Mouse (Mus musculus): ENCODE measurements at regions not wholly inside any gene's neighbourhood (a gene's known extent, or its start where the extent isn't known, plus 50 kb on each side); places are given as distances from the start of the nearest gene placed in this dataset.

DNA sequence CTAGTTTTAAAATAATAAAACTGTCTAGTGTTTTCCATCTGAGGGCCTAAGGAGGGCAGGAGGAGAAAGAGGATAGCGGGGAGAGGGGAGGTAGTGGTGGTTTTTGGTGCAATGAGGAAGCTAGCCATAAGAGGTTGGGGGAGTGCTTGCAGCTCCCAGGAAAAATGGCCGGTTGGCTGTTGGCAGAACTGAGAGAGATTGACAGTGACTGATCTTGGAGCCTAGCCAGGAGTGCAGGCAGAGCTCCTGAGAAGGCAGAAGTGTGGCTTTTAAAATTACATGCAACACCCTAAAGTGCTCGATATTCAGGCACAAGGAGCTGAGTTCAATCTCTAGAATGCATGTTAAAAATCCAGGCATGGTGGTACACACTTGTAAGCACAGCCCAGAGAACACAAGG is 938.3 kb upstream of the 2610301B20Rik start:
- DNase-seq (ENCODE audit: low spot score in 2 of 2) = no peak

DNA sequence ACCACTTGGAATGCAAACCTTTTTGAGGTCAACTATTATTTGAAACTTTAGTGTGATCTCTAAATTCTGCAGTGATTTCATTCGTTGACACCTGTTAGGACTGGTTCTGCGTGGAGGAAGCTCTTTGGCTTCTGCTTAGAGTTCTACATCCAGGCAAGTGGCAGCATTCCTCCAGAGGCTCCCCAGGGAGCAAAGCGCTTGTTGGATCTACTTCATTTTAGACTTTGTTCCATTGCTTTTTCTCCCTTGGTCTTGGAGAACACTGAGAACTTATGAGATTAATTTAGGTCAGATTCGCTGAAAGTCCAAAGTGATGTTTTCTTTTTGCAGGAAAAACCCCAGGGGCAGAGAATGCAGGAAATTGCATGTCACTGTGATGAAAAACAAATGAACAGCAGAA is 922.9 kb upstream of the 2610301B20Rik start:
- no peak for DNase-seq (ENCODE audit: low spot score in 2 of 2)

DNA sequence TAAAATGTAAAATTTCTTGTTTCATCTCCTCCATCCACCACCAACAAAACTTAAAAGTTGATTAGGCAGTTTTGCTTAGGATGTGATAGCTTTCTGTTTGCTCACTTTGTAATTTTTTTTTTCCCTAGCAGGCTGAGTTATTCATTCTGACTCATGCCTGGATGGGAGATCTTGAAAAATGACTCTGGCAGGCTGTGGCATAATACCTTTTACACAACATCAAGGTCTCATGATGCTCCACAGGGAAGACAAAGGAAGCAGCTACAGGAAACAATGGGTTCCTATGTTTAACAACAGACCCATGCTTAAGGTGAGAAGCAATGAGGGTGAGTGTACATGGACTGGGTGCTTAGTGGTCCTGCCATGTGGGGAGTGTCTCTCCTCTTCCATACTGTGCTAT is 899.7 kb upstream of the 2610301B20Rik start:
- no peak for DNase-seq (ENCODE audit: low spot score in 2 of 2)

DNA sequence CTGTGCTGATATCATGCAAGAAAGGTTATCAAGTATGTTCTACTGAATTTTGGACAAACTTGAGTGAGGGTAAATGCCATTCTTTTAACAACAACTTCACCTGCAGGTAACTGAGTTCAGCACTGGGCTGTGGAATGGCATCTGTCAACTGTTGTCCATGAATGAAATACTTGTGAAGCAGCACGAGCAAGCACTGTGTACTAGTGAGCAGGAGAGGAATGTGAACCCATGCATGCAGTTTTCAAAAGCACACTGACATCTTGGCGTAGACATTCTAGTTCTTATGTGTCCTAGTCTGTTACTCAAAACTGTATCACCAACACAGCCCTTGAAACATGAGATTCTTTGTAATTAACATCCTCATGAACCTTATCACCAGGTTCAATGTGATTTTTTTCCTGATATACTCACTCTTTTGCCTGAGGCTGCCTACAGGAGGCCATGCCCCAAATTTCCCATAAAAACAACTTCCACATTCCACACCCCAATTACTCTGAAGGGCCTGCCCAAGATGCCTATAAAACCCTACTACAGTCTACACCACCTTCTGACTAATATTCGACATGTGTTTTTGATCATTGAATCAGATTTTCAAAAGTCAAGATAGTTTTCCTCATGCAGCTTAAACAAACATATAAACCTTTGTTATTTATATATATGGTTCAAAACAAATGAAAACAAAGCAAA is 892.8 kb upstream of the 2610301B20Rik start:
- no peak for DNase-seq (ENCODE audit: low spot score in 2 of 2)

DNA sequence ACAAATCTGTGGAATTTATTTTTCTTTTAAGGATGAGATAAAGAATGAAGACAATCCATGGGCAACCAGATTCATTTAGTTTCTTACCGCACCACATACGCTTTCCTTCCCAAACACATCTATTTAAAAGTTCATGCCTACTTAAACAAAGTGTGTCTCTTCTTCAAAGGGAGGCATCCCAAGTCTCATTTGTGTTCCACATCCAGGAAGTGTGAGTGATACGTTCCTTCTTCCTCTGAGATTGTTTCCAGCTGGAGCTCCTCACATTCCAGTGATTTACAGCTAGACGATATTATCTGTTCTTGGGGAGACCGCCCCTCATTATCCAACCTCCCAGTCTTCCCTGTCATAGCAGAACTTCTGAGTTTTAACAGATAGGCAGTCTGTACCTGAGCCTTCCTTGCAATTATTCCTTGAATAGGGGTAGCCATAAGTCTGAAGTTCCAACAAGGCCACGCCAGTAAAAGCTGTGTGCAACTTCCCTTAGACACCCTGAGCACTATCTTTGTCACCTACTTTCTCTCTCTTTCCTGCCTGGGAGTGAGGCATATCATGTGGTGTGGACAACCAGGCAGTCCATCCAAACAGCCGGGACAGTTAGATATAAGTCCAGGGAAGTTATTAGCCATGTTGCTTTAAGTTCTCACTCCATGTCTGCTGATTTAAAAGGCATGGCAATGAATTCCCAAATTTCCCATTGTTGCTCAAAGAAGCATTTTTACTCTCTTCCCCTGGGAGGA is 891.3 kb upstream of the 2610301B20Rik start:
- no peak for DNase-seq (ENCODE audit: low spot score in 2 of 2)

DNA sequence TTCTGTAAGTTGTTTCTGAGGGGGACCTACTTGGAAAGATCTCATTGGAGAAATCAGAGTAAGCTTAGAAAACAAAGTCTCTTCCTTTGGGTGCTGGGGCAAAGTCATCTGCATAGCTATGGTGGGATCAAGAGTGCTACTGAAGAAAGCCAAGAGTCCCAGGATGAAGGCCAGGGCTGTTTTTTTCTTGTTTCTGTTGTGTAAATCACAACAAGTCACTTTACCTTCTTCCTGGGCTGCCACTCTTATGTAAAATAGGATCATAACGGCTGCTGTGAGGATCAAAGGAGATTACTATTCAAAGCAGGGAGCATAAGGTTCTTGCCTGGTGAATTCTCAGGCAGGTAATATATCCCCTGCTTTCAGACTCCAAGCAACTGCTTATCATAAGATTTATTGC is 880.4 kb upstream of the 2610301B20Rik start:
- DNase-seq (ENCODE audit: low spot score in 2 of 2) = no peak

DNA sequence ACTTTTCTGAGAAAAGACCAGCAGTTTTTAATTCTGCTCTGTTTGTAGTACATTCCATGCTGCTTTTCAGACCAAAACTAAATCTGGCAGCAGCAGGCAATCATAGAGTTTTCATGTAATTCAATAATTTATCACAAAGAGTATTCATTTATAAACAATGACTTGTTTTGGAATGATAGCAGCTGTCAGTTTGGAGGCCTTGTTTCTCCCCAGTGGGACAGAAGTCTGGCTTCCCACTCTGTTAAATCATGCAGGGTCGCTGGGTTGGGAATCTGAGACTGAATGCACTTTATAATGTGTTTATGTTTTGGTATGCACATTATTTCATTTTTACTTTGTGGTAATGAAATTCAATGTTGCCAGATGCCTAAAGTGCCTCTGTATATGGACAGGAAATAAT is 879.8 kb upstream of the 2610301B20Rik start:
- DNase-seq (ENCODE audit: low spot score in 2 of 2) = no peak

DNA sequence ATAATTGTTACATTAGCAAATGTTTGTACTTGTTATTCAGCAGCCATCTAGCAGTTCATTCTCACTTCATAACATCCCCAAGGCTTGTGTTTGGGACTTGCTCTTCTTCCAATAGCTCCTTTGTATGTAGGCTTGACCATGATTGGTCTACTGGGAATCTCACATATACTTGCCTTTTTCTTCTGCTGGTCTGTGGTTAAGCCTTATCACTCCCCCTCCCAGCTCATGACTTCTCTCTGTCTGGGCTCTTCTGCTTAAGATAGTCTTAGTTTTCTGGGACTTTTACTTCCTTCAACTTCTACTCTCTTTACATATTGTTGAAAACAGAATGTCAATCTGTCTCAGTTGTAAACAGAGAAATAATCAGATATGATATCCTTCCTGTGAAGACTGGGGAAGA is 844.0 kb upstream of the 2610301B20Rik start:
- DNase-seq (ENCODE audit: low spot score in 2 of 2) = no peak

DNA sequence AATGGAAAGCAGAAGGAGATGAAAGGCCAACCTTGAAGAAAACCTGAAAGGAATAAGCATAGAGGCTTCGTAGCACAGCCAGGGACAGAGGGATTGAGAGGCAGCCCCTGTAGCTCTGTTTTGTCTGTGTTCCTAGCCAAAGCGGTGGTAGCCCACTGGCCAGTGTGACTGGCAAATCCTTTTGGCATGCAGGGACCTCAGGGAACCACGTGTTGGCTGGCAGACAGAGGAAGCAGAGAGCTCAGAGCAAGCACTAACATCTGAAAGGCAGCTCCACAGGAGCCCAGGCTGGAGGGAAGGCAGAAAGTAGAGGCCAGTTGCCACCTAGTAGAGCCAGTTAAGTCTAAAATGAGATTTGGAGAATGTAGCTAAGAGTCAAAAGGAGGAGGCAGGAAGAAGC is 842.5 kb upstream of the 2610301B20Rik start:
- DNase-seq (ENCODE audit: low spot score in 2 of 2) = no peak

DNA sequence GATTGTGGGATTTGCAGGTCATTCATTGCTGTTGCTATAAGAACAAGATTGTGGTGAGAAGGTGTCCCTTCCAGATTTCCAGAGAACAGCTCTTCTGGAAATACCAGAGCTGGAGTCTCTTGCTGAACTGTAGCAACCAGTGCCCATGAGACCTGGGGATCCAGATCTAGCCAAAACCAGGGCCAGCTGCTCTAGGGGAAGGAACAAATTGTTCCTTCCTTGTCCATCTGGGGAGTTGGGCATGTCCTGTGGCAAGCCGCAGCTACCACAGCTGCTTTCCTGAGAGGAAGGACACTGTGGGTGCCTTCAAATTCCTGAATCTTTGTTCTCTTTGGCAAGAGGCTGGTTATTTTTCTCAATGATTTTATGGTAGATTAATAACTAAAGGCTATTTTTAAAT is 839.0 kb upstream of the 2610301B20Rik start:
- no peak for DNase-seq (ENCODE audit: low spot score in 2 of 2)

DNA sequence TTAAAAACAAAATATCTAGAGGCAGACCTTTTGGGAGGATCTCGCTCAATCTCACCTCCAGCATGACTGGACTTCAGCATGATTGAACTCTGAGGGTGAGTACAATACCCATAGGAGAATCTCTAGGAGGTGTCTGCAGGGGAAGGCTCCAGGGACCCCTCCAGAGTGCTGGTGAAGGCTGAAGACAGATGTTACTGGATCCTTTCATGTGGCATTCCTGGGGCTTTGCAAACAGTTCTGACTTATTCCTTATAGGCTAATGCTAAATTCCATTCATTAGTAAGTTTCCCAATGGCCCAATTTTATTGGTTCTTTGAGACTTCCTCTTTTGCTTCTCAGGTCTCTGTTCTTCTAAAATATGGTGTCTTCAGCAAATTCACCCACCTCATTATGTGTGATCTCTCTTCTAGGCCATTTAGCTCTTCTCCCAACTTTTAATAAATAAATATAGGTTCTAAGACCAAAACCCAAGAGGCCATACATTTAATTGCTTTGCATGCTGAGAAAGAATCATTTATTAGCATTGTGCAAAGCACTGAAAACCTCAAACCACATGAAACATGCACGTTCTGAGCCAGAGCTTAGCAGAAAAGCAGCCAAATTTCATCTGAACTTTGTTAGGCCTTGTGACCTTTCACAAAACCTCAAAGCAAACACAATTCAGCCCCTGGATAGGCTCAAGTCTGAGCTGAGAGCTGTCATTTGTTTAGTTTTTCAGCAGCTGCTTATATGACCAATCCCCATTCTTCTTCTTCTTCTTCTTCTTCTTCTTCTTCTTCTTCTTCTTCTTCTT is 832.8 kb upstream of the 2610301B20Rik start:
- no peak for DNase-seq (ENCODE audit: low spot score in 2 of 2)

DNA sequence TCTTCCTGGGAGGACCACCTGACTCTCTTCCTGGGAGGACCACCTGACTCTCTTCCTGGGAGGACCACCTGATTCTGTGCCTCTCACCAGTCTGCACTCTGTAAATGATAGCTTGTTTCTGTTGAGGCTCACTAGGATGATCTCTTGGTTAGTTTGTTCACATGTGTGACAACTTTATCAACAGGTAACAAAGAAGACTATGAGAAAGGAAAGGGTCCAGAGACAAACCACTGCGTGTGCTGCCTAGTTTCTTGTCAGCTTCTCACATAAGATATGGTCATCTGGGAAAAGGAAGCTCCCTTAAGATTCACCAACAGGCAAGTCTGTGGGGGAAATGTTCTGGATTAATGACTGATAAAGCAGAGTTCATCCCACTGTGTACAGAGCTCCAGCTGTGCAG is 825.5 kb upstream of the 2610301B20Rik start:
- no peak for DNase-seq (ENCODE audit: low spot score in 2 of 2)

DNA sequence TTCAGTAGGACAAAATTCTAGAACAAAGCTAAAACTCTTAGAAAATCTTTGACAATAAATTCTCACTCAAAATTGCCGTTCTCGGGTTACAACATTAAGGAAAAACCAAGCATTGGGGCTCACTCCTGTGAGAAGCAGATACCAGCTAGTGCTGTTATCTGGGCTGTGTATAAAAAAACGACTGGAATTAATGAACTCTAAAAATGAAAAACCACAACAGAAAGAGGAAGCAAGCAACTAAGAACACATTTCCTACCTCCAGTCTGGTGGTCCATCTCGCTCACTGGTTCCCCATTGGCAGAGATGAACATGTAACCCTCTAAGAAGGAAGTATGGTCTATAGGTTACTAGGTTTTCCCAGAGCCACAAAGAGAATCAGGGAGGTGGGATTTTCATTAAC is 824.9 kb upstream of the 2610301B20Rik start:
- DNase-seq (ENCODE audit: low spot score in 2 of 2) = no peak

DNA sequence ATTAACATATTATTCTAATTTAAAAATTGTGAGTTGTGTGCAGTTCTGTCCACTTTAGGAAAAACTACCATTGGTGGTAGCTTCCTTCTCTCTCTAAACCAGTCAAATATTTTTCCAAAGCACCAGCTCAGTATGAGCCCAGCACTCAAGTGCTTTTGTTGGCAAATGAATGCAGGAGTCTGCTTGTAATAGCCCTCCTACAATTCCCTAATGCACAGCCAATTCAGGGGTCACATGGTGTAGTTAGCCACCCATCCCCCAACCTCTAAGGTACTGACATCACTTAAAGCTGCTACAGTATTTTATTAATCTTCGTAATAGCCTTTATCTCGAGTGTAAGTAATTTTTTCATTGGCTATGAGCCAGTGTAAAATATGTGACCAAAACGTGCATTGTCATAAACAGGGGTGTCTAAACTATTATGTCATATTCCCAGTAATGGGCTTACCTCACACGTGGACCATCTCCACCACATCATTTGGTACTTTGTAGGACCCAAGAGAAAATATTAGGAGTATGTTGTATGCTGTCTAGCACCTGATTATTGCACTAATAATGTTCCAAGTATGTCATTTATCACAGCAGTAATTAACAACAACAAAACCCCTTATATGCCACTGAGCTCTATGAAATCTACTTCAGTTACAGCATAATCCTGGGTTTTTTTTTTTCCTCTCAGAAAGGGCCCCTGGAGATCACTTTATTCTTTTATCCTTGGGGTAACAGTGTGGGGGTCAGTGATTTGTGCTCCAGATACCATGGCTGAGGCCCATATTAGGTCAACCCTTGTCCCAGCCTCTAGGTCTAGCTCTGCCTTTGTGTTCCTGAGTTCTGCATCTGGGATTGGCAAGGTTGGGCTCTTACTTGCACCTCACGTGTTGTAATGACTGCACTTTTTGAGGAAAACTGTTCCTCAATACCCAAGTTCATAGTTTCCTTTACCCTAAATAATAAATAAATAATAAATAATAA is 822.7 kb upstream of the 2610301B20Rik start:
- no peak for DNase-seq (ENCODE audit: low spot score in 2 of 2)

DNA sequence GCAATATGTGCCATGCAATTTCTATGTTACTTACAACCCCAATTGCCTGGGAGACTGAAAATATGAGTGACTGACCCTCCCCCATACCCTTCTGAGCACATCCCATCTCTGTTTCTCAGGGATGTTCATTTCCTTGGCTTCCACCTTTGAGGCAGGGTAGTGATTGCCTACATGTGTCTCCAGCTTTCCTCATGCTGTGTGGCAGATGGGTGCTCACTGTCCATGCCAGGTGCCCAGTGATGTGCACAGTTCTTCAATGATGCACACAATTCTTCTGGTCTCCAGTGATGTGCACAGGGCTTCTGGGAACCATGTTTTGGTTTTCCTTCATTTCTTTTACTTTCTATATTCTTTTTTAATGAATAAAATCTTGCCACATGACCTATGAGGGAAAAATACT is 821.4 kb upstream of the 2610301B20Rik start:
- no peak for DNase-seq (ENCODE audit: low spot score in 2 of 2)

DNA sequence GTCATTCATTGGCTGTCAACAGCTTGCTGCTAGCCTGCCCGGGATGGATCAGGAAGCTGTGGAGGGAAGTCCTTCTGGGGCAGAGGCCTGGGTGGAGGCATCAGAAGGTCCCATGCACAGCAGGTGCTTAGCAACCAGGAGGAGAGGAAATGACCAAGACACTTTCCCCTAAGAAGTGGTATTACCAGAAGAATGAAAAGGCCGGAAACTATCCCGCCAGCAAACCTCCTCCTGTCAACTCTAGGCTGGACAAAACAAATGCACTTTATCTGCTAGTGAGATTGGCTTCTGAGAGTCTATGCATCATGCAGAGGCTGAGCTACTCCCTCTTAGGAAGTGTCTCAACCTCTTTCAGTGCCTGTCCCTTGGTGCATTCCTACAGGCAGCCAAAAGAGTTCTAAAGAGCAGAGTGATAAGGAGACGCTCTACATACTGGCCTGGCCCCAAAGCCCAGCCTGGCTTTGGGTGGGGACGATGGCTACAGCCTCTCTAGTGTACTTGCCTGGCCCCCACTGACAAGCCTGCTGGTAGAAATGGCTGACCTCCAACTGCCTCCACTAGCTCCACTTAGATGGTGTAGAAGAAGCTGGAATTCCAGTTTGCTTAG is 801.7 kb upstream of the 2610301B20Rik start:
- no peak for DNase-seq (ENCODE audit: low spot score in 2 of 2)

DNA sequence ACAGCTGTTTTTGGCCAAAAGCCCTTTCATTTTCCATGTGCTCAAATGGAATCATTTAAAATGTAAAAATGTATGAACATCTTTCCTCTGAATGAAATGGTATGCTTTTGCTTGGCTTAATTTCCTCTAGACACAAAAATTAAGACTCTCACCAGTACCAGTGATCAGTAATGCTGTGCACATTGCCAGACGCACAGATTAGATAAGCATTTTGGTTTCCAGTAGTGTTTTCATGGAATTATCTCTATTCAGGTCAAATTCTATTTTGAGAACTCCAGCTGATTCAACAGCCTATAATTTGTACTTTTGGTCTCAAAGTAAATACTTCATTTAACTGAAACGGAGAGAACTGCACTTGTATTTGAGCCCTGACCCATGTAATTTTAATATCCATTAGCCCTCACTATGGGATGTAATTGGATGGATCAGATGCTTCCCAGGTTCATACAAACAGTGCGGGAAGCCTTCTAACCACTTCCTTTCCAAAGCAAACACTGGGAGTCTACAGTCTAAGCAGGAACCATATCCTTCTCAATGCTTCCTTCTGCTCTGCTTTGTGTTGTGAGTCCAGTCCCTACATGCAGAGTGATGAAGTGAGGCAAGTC is 794.6 kb upstream of the 2610301B20Rik start:
- no peak for DNase-seq (ENCODE audit: low spot score in 2 of 2)

DNA sequence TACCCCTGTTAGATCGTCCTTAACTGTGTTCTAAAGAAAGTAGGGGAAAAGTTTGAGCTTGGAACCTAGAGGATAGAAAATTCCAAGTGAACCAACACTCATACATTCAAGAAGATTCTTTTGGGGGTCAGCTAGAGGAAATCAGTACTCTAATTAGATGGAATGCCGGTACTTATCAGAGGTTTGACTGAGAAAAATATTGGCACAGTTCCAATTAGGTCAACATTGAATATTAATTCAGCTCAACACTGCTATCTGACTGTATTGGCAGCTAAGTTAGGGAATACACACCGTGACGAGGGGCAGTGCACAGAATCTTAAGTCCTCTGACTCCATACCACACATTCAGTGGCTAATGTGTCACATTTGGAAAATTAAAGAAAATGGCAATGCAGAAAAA is 759.5 kb upstream of the 2610301B20Rik start:
- DNase-seq (ENCODE audit: low spot score in 2 of 2) = no peak

DNA sequence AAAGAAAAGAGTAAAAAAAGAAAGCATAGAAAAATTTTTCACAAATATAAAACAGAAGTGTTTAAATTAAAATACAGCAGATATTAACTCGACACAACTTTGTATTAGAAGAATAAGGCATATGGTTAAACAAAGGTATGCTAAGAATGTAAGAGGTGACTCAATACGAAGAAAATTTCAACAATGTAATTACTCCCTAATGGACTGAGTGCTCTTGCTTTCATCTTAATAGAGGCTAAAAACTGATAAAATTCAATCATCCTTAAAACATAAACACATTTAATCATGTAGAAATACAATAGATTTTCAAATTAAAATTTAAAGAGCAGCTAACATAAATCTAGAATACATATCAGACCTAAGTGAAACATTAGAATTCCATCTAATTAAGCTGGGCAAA is 756.3 kb upstream of the 2610301B20Rik start:
- no peak for DNase-seq (ENCODE audit: low spot score in 2 of 2)

DNA sequence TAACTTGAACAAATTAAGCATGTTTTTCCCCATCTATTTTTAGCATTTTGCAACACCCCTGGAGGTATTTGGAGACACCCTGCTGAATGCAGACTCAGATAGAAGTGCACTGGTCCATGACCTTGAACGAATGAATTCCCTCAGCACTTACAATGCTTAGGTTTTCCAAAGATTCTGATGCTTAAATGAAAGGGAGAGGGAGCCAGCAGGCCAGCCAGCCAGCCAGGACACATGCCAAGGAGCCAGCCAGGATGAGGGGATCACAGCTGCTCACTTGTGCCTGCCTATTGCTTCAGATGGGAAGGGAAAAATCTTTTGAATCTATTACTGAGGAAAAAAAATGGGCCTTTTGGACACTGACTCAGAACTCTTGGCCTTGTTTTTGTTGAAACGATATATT is 750.0 kb upstream of the 2610301B20Rik start:
- no peak for DNase-seq (ENCODE audit: low spot score in 2 of 2)
